Mouse (Mus musculus) megakaryocyte, embryonic 14.5 days (primary cell): ENCODE measurements at regions not wholly inside any gene's neighbourhood (a gene's known extent, or its start where the extent isn't known, plus 50 kb on each side); places are given as distances from the start of the nearest gene placed in this dataset.

Source experiments
- H3K27me3 ChIP-seq: replicated peaks from 2 replicates; pipeline ENCODE3; 2012; ENCODE audit warnings: inconsistent platforms
- H3K36me3 ChIP-seq: replicated peaks from 2 replicates; pipeline ENCODE3; 2012; ENCODE audit warnings: low read length, inconsistent platforms, mixed read lengths
- H3K4me1 ChIP-seq: 2 replicates; pipeline ENCODE4 v1.6.1; 2012; ENCODE audit warnings: inconsistent platforms
- H3K4me3 ChIP-seq: replicated peaks from 2 replicates; pipeline ENCODE3; 2012; ENCODE audit warnings: moderate library complexity, mild to moderate bottlenecking, inconsistent platforms
- H3K9me3 ChIP-seq: 2 replicates; pipeline ENCODE4 v1.6.1; 2012; ENCODE audit warnings: inconsistent platforms
- FLI1 ChIP-seq: IDR thresholded peaks from 2 replicates; pipeline ENCODE4 v1.6.1; 2012; ENCODE audit warnings: low read length, inconsistent platforms, mixed read lengths
- GATA1 ChIP-seq: IDR thresholded peaks from 3 replicates; pipeline ENCODE4 v1.6.1; 2012; ENCODE audit warnings: mixed read lengths, low read length, inconsistent platforms, borderline replicate concordance

DNA sequence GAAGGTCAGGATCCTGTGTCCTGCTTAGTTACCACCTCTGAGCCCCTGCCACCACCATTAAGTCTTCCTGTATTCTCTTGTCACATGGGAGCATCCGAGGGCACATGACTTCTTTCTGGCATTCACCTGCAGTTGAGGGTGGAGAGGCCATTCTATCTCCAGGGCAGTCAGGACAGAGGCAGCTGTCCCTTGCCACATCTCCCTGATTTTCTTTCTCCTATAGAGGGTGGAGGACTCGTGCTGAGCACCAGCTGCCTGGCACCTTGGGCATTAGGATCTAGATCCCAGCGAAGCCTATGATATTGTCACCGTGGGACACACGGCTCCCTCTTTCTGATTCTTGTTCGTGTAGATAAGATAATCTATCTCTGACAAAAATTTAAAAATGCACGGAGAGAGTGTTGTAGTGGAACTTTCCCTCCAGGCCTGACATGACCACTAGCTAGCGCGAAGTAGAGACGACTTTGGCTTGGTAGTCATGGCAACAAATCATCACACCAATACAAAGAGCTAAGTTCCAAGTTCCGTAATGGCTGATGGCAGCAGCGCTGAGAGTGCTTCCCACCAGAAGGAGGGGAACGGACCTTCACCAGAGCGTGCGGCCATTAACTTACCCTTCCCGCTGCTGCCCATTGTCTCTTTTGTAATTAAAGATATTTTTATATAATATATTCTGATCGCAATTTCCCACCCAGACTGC is 137.7 kb downstream of the Ipmk start:
- Histone ChIP-seq H3K27me3 (no peaks in the 10 kb centered on the region), H3K36me3 (no peaks in the 10 kb centered on the region), H3K4me1 (no peaks in the 10 kb centered on the region), H3K4me3 (no peak overlapping the region), H3K9me3 (peaks cover 31% of the 10 kb centered on the region)
- TF ChIP-seq FLI1 (no peak), GATA1 (no peak)

DNA sequence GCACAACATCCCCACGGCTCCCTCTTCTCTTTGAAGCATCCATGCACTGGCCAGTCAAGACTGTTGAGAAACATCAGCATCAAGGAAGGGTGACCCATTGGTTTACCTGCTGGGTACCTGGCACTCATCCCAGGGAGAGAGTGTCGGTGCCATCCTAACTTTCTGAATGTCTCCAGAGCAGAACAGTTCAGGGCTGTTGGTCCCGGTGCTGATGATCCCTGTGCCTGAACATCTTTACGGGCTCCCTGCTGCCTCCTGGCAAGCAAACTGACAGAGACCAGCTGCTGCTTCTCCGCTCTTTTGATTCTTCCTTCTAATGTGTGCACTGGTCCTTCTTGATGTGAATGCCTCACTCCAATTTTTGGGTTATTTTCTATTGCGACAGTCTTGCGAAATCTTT is 142.2 kb downstream of the Ipmk start:
- Histone ChIP-seq H3K27me3 (no peaks in the 10 kb centered on the region), H3K4me1 (no peaks in the 10 kb centered on the region), H3K9me3 (peaks cover 32% of the 10 kb centered on the region), H3K36me3 (no peaks in the 10 kb centered on the region), H3K4me3 (no peak overlapping the region)
- TF ChIP-seq GATA1 = no peak

DNA sequence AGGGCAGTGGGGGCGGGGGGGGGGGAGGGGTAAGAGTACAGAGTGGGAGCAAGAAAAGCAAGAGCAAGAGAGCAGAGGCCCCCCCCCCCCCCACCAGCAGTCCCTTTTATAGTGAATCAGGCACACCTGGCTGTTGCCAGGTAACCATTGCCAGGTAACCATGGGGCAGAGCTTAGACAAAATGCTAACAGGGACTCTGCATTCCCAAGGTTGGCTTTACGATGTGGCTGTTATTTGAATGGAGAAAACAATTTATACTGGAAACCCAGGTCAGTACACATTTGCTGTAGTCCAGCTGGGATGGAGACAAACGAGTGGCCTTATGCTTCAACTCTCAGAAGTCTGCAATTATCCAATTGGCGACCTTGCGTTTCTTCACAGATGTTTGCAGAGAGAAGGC is 154.5 kb downstream of the Ipmk start:
- no peak for TF ChIP-seq GATA1
- Histone ChIP-seq H3K4me3 (no peak overlapping the region), H3K4me1 (no peaks in the 10 kb centered on the region), H3K27me3 (no peaks in the 10 kb centered on the region), H3K9me3 (peaks cover 49% of the 10 kb centered on the region), H3K36me3 (no peaks in the 10 kb centered on the region)

DNA sequence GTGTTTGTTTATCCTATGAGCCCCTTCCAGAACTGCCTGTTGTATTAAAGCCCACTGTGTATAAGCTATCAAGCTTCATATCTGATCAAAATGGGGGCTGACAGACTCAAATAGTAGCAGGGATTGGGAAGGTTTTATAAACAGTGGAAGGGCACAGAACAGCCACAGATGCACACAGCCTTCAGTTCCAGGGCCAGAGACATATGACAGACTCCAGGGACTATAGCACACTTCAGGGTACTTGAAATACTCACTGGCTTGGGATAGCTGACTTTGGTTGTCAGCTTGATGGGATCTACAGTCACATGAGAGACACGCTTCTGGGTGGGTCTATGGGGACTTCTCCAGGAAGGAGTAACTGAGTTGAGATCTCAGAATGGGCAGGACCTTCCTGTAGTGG is 156.7 kb downstream of the Ipmk start:
- Histone ChIP-seq H3K4me3 (no peak overlapping the region), H3K36me3 (no peaks in the 10 kb centered on the region)

DNA sequence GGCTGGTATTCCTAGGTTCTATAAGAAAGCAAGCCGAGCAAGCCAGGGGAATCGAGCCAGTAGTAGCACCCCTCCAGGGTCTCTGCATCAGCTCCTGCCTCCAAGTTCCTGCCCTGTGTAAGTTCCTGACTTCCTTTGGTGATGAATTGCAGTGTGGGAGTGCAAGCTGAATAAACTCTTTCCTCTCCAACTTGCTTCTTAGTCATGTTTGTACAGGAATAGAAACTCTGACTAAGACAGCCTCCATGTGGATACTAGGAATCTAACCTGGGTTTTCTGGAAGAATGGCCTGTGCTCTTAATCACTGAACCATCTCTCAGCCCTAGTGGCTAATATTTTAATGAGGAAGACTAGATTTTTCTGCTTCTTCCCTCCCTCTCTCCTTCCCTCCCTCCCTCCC is 177.7 kb downstream of the Ipmk start:
- TF ChIP-seq FLI1 (no peak), GATA1 (no peak)
- no peak overlapping the region for H3K4me3 ChIP-seq
- H3K27me3 ChIP-seq = no peaks in the 10 kb centered on the region
- H3K36me3 ChIP-seq = no peaks in the 10 kb centered on the region
- H3K9me3 ChIP-seq = peaks cover 50% of the 10 kb centered on the region
- no peaks in the 10 kb centered on the region for H3K4me1 ChIP-seq

More for the DNA sequence above, 156.7 kb downstream of the Ipmk start:
- TF ChIP-seq FLI1 = no peak
- TF ChIP-seq GATA1 = no peak
- Histone ChIP-seq H3K4me1 (no peaks in the 10 kb centered on the region), H3K27me3 (no peaks in the 10 kb centered on the region), H3K9me3 (peaks cover 51% of the 10 kb centered on the region)

DNA sequence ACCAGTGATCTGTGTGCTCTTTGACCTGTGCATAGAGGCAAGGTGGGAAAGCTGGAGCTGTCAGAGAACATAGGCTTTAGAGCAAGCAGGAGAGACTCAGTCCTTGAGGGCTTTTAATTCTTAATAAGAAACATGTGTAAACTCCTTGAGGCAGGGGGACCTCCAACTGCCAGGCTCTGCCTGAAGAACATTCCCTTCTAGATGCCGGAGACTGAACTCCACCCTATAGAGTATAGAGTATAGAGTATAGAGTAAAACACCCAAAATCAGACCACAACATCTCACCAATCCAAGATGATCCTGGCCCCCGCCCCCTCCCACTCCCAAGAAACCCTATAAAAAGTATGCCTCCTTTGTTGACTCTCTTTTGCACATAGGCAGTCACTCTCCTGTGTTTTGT is 186.2 kb downstream of the Ipmk start:
- no peak overlapping the region for H3K4me3 ChIP-seq
- H3K27me3 ChIP-seq = no peaks in the 10 kb centered on the region
- no peaks in the 10 kb centered on the region for H3K36me3 ChIP-seq
- TF ChIP-seq GATA1 (no peak), FLI1 (no peak)
- peaks cover 27% of the 10 kb centered on the region for H3K9me3 ChIP-seq
- no peaks in the 10 kb centered on the region for H3K4me1 ChIP-seq

DNA sequence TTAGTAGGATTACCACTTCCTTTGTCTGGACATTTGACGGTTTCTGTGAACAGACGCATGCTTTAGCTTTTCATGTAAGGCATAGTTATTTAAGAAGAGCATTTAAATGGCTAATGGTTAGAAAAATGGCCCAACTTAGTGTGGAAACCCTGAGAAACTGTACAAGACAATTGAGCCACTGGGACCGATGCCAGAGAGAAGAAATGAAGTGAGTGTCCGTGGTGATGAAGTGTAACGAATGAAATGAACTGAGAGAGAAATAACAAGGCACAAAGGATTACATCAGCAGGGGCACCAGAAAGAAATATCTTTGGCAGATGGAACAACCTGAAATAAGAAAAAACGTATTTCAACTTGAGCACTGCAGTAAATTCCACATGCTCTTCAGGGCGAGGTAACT is 197.9 kb downstream of the Ipmk start:
- Histone ChIP-seq H3K4me1 (no peaks in the 10 kb centered on the region), H3K27me3 (no peaks in the 10 kb centered on the region), H3K9me3 (peaks cover 35% of the 10 kb centered on the region), H3K36me3 (no peaks in the 10 kb centered on the region), H3K4me3 (no peak overlapping the region)
- TF ChIP-seq GATA1 (no peak), FLI1 (no peak)

DNA sequence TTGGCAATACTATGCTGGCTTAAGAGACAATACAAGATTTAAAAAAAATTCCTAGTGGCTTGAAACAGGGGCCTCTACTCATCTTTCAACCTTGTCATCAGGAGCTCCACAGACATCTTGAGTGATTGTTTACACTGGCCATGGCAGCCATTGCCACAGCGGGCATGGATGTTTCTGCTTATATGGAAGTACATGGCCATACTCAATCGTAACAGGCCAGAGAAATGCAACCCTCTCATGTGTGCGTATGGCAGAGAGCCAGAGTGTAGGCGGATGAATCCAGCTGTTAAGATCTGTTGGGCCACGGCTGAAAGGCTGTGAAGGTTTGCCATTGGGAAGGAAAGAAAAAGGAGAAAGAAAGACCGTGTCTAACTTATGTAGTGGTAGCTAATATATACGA is 198.9 kb downstream of the Ipmk start:
- Histone ChIP-seq H3K27me3 (no peaks in the 10 kb centered on the region), H3K9me3 (peaks cover 29% of the 10 kb centered on the region), H3K4me1 (no peaks in the 10 kb centered on the region), H3K4me3 (no peak overlapping the region), H3K36me3 (no peaks in the 10 kb centered on the region)
- no peak for TF ChIP-seq GATA1
- TF ChIP-seq FLI1 = no peak

DNA sequence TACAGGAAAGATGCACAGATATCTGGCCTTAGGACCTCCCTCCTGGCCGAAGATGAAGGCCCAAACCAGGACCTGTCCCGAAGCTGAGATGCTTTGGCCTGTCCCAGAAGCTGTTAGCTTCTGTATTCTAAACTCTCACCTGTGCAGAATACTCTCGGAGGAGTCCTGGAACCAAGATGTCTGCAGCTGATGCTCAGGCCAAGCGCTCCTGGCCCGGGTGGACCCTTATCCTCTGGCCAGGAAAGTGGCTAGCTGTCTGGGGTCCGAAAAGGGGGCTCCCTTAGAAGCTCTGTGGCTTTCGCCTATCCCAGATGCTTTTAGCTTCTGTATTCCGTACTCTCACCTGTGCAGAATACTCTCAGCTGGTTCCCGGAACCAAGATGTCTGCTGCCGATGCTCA is 236.2 kb downstream of the Ipmk start:
- peaks cover 3% of the 10 kb centered on the region; the same call in 1 of the 2 replicates for H3K9me3 ChIP-seq
- no peaks in the 10 kb centered on the region for H3K27me3 ChIP-seq
- no peak overlapping the region for H3K4me3 ChIP-seq
- TF ChIP-seq FLI1 = no peak
- TF ChIP-seq GATA1 = no peak
- H3K36me3 ChIP-seq = no peaks in the 10 kb centered on the region
- no peaks in the 10 kb centered on the region for H3K4me1 ChIP-seq

DNA sequence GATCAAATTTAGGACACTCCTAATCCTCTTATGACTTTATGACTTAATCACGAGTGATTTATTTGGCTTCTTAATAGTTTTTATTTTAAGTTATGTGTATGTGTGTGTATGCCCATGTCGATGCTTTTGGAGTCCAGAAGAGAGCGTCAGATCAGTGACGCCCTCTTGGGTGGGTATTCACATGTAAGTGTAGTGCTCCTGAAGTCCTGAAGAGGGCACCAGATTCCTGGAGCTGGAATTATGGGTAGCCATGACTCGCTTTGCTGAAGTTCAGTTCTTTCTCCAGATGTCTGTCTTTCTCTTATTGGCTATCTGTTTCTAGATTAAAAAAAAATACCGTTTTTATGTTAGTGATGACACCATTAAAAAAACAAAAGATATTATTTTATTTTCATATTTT is 251.0 kb downstream of the Ipmk start:
- no peak for TF ChIP-seq FLI1
- TF ChIP-seq GATA1 = no peak
- Histone ChIP-seq H3K4me1 (no peaks in the 10 kb centered on the region), H3K27me3 (no peaks in the 10 kb centered on the region), H3K9me3 (peaks cover 41% of the 10 kb centered on the region), H3K36me3 (no peaks in the 10 kb centered on the region), H3K4me3 (no peak overlapping the region)

DNA sequence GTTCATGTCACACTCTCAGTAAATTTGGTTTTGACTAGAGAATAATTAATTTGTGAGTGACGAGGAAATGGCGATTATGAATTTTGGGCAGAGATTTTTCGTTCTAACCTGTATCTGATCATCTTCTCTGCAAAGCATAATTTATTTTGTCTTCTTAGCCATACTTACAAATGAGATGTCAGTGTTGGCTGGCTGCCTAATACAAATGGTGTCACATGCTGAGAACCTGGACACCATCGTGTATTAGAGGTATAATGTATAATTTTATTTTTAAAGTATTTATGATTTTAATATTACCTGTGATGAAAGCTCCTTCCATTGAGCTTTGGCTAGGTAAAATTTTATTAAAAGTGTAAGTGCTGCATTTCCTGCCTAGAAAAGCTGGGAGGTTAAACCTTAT is 266.2 kb downstream of the Ipmk start:
- Histone ChIP-seq H3K36me3 (no peaks in the 10 kb centered on the region), H3K9me3 (peaks cover 31% of the 10 kb centered on the region), H3K4me1 (no peaks in the 10 kb centered on the region), H3K4me3 (no peak overlapping the region), H3K27me3 (no peaks in the 10 kb centered on the region)
- TF ChIP-seq FLI1 (no peak), GATA1 (no peak)
